Mouse (Mus musculus): ENCODE measurements around the gene Maml2. TPM values are rescaled to one million over a fixed set of nuclear protein-coding genes. Genes with fewer than 3 reads are reported as not detected.

The Maml2 gene
- polyA plus RNA-seq, 1 experiment from 2014 or later: 8.6 TPM

DNA sequence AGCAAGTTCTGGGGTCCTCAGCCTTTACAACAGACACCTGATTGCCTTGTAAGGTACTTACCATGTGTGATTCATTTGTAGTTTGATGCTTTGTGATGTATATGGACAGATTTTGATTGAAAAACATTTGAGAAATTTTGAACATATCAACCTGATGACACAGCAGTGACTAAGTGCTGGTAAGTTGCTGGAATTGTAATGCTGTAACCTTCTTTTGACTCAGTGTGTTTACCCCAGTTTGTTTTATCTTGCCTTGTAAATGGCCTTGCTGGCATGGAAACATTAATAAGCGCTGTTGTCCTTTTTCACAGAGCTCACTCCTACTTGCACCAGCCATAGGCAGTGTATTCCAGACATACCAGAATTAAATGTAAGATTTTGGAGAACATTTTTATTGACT is 163.2 kb downstream of the Maml2 start:
- Histone ChIP-seq H3K4me3 (no peak overlapping the region), H3K27ac (replicated peaks) (no peak overlapping the region), H3K27me3 (ENCODE audit: low read depth, poor library complexity, severe bottlenecking) (no peaks in the 10 kb centered on the region), H3K36me3 (no peaks in the 10 kb centered on the region), H3K9me3 (replicated peaks) (no peaks in the 10 kb centered on the region), H3K4me1 (no peaks in the 10 kb centered on the region)
- no peak for DNase-seq (ENCODE audit: low spot score)
- 93% methylated on average over 1 of the region's 1 CpGs for WGBS

GRCm38 (mm10) chr9:13465358-13466020 is 167.7 kb downstream of the Maml2 start:
- Histone ChIP-seq H3K4me3 (no peak overlapping the region), H3K4me1 (peaks cover 26% of the 10 kb centered on the region), H3K27me3 (ENCODE audit: low read depth, poor library complexity, severe bottlenecking) (no peaks in the 10 kb centered on the region), H3K27ac (replicated peaks) (no peak overlapping the region), H3K36me3 (no peaks in the 10 kb centered on the region), H3K9me3 (replicated peaks) (no peaks in the 10 kb centered on the region)
- DNase-seq (ENCODE audit: low spot score): no peak
- WGBS: 74% methylated on average over 4 of the region's 4 CpGs

GRCm38 (mm10) chr9:13466351-13466750 is 168.6 kb downstream of the Maml2 start:
- Histone ChIP-seq H3K9me3 (replicated peaks) (no peaks in the 10 kb centered on the region), H3K27ac (replicated peaks) (no peak overlapping the region), H3K4me1 (peaks cover 26% of the 10 kb centered on the region), H3K36me3 (no peaks in the 10 kb centered on the region), H3K27me3 (ENCODE audit: low read depth, poor library complexity, severe bottlenecking) (no peaks in the 10 kb centered on the region), H3K4me3 (no peak overlapping the region)
- WGBS: 78% methylated on average over 4 of the region's 4 CpGs
- no peak for DNase-seq (ENCODE audit: low spot score)

DNA sequence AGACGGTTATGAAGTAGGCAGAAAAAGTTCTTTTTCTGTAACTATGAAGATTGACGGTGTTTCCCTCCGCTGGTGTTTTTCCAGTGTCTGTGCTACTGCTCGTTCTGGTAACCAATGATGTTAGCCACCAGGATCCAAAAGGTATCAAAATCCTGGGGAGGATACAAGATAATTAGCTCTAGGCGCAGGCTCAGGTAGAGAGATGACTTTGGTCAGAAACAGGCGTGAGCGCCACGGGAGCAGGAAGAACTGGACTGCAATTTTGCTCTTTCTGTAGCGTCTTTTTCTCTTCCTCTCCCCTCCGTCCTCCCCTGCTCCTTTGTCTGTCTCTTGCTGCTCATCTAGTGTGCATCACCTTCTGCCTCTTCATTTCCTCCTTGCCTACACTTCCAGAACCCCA is 169.1 kb downstream of the Maml2 start:
- no peak overlapping the region for H3K4me3 ChIP-seq
- no peak overlapping the region for H3K27ac ChIP-seq (replicated peaks)

DNA sequence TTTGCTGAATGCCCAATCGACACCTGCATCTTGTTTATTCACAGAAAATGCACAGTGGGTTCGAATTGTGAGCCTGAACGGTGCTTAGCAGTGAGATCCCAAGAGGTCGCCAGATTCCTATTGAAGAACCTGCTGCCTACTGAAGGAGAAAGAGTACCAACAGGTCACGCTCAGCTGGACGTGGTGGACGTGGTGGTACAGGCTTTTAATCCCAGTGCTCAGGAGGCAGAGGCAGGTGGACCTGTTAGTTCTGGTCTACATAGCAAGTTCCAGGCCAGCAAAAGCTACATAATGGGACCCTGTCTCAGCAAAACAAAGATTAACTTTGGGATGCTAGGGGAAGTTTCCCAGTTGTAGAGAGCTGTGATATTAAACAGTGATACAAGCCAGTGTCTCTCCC is 170.0 kb downstream of the Maml2 start:
- Histone ChIP-seq H3K9me3 (replicated peaks) (no peaks in the 10 kb centered on the region), H3K27me3 (ENCODE audit: low read depth, poor library complexity, severe bottlenecking) (no peaks in the 10 kb centered on the region), H3K27ac (replicated peaks) (no peak overlapping the region), H3K4me1 (peaks cover 26% of the 10 kb centered on the region), H3K4me3 (no peak overlapping the region), H3K36me3 (no peaks in the 10 kb centered on the region)
- 71% methylated on average over 7 of the region's 7 CpGs for WGBS
- no peak for DNase-seq (ENCODE audit: low spot score)

More for the DNA sequence above, 169.1 kb downstream of the Maml2 start:
- Histone ChIP-seq H3K27me3 (ENCODE audit: low read depth, poor library complexity, severe bottlenecking) (no peaks in the 10 kb centered on the region), H3K4me1 (peaks cover 26% of the 10 kb centered on the region), H3K9me3 (replicated peaks) (no peaks in the 10 kb centered on the region), H3K36me3 (no peaks in the 10 kb centered on the region)
- WGBS: 91% methylated on average over 10 of the region's 10 CpGs
- DNase-seq (ENCODE audit: low spot score): no peak

DNA sequence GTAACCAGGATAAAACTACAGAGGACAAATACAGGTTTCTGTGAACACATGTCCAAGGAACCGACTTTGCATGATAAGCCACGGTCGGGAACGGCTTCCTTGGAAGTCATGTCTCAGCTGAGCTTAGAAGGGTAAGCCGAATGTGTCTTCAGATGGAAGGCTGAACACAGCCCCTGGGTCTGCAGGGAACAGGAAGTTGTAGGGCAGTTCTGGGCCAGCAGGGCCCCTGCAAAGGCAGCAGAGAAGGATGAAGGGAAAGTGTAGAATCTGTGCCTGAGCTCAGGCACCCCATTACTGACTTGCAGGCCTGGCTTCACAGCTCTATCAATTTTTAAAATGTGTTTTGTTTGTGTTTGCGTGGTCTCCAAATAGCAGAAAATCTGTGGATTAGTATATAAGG is 171.0 kb downstream of the Maml2 start:
- H3K4me3 ChIP-seq: no peak overlapping the region
- H3K27me3 ChIP-seq (ENCODE audit: low read depth, poor library complexity, severe bottlenecking): no peaks in the 10 kb centered on the region
- H3K4me1 ChIP-seq: peaks cover 26% of the 10 kb centered on the region
- no peak overlapping the region for H3K27ac ChIP-seq (replicated peaks)
- 94% methylated on average over 6 of the region's 6 CpGs for WGBS
- no peak for DNase-seq (ENCODE audit: low spot score)
- no peaks in the 10 kb centered on the region for H3K9me3 ChIP-seq (replicated peaks)
- H3K36me3 ChIP-seq: no peaks in the 10 kb centered on the region

DNA sequence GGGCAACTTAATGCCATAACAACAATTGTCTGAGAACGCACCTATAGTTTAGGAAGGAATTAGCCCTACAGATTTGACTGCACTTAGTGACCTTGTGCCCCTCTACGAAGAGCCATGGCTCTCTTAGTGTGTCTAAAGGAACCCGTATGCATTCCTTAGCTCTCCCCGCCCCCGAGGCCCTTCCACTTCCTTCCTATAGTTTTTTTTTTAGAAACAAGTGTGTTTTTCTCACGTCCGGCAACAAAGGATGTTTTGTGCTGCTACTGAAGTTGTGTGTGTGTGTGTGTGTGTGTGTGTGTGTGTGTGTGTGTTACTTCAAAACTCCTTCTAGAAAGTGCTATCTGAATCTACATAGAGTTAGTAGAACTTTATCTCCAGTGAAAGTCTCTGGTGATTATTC is 172.3 kb downstream of the Maml2 start:
- peaks cover 26% of the 10 kb centered on the region for H3K4me1 ChIP-seq
- H3K4me3 ChIP-seq: no peak overlapping the region
- H3K27me3 ChIP-seq (ENCODE audit: low read depth, poor library complexity, severe bottlenecking): no peaks in the 10 kb centered on the region
- 52% methylated on average over 7 of the region's 7 CpGs for WGBS
- no peak for DNase-seq (ENCODE audit: low spot score)
- H3K9me3 ChIP-seq (replicated peaks): no peaks in the 10 kb centered on the region
- H3K27ac ChIP-seq (replicated peaks): no peak overlapping the region
- H3K36me3 ChIP-seq: no peaks in the 10 kb centered on the region

GRCm38 (mm10) chr9:13474951-13475350 is 177.2 kb downstream of the Maml2 start:
- DNase-seq (ENCODE audit: low spot score): no peak
- Histone ChIP-seq H3K36me3 (no peaks in the 10 kb centered on the region), H3K27me3 (ENCODE audit: low read depth, poor library complexity, severe bottlenecking) (no peaks in the 10 kb centered on the region), H3K4me3 (no peak overlapping the region), H3K27ac (replicated peaks) (no peak overlapping the region), H3K4me1 (peaks cover 17% of the 10 kb centered on the region), H3K9me3 (replicated peaks) (no peaks in the 10 kb centered on the region)
- WGBS: 97% methylated on average over 5 of the region's 5 CpGs

- no peak for DNase-seq (ENCODE audit: low spot score)
- 41% methylated on average over 4 of the region's 4 CpGs for WGBS
- Histone ChIP-seq H3K27me3 (ENCODE audit: low read depth, poor library complexity, severe bottlenecking) (no peaks in the 10 kb centered on the region), H3K27ac (replicated peaks) (0 out of 2 replicates have a peak overlapping the region, but pooled peaks have one; percentile 13), H3K4me1 (peaks cover 31% of the 10 kb centered on the region), H3K4me3 (no peak overlapping the region), H3K36me3 (no peaks in the 10 kb centered on the region), H3K9me3 (replicated peaks) (no peaks in the 10 kb centered on the region)
Measured at GRCm38 (mm10) chr9:13479275-13479674, 181.5 kb downstream of the Maml2 start.

DNA sequence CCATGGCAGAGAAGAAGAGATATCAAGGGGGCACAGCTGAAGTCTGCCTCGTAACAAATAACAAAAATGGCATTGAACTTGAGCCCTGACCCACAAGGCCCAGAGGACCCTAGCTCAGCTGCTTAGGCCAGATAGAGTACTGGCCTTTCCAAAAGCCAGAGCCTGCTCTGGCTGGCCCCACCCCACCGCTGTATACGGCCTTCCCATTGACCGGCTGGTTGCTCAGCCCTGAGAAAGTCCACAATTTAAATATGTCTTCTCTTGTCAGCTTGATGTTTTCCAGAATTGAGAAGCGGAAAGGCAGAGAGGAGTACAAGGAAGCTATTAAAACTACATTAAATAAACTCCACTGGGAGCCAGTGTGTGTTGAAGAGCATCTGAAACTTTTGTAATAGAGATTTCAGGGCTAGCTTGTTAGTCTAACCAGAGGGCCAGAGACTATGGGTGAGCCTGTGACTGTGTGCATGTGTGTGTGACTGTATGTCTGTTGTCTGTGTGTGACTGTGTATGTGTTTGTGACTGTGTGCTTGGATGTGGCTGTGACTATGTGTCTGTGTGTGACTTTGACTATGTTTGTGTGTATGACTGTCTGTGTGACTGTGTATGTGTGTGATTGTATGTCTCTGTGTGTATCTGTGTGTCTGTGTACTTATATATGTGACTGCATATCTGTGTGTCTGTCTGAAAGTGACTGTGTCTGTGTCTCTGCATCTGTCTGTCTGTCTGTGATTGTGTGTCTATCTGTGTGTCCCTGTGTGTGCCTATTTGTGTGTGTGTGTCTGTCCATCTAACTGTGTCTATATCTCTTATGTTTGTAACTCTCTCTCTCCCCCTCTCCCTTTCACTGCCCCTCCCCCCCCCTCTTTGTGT is 185.7 kb downstream of the Maml2 start:
- peak overlapping the region; percentile 55 for H3K27ac ChIP-seq (replicated peaks)
- DNase-seq (ENCODE audit: low spot score): no peak
- 82% methylated on average over 5 of the region's 5 CpGs for WGBS

DNA sequence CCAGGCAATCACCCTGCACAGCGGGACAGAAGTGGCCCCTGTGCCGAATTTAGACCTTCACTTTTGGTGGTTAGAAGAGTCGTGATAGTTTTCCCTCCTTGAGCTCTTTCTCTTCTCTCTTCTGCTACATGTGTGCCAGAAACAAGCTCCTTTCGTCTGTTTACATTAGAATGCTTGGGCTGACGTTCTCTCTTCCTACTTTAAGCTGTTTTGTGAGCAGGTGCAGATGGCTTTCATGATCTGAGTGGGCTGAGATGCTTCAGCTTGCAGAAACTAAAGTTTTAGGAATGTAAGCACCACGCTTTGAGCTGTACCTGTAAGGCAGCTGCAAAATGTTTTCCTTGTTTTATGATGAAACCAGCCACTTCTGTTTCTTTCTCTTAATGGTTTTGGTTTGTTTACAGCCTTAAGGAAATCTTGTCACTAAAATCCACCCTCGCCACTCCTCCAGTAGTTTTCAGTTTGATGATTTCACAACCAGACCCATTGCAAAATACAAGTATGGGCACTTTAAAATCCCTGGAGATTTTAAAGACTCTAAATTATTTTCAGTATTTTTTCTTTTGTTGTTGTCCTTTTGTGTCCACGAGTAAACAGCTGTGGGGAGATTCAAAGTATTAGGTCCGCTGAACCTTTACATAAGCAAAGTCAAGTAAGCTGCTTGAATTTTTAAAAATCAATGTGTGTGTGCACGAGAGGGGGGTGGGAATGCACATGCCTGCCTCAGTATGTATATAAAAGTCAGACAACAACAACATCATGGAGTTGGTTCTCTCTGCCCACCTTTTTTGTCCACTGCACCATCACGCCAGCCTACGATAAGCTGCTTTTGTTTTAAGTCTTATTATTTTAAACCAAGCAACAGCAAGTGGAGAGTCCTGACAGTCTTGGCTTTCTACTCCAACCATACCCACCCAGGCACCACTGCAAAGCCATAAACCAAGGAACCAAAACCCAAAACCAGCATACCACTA is 186.8 kb downstream of the Maml2 start:
- no peaks in the 10 kb centered on the region for H3K36me3 ChIP-seq
- H3K4me3 ChIP-seq: no peak overlapping the region
- H3K9me3 ChIP-seq (replicated peaks): no peaks in the 10 kb centered on the region
- no peaks in the 10 kb centered on the region for H3K27me3 ChIP-seq (ENCODE audit: low read depth, poor library complexity, severe bottlenecking)
- H3K4me1 ChIP-seq: peaks cover 34% of the 10 kb centered on the region
- no peak for DNase-seq (ENCODE audit: low spot score)
- WGBS: 65% methylated on average over 12 of the region's 12 CpGs
- peak overlapping the region; percentile 55 for H3K27ac ChIP-seq (replicated peaks)

More for the DNA sequence above, 185.7 kb downstream of the Maml2 start:
- Histone ChIP-seq H3K27me3 (ENCODE audit: low read depth, poor library complexity, severe bottlenecking) (no peaks in the 10 kb centered on the region), H3K36me3 (no peaks in the 10 kb centered on the region), H3K4me1 (peaks cover 44% of the 10 kb centered on the region), H3K9me3 (replicated peaks) (no peaks in the 10 kb centered on the region), H3K4me3 (no peak overlapping the region)

GRCm38 (mm10) chr9:13485914-13486313 is 188.2 kb downstream of the Maml2 start:
- WGBS: 92% methylated on average over 1 of the region's 1 CpGs
- H3K27me3 ChIP-seq (ENCODE audit: low read depth, poor library complexity, severe bottlenecking): no peaks in the 10 kb centered on the region

More at GRCm38 (mm10) chr9:13485914-13486313, 188.2 kb downstream of the Maml2 start:
- no peak overlapping the region for H3K4me3 ChIP-seq
- H3K27ac ChIP-seq (replicated peaks): no peak overlapping the region
- no peak for DNase-seq (ENCODE audit: low spot score)
- no peaks in the 10 kb centered on the region for H3K9me3 ChIP-seq (replicated peaks)
- H3K36me3 ChIP-seq: no peaks in the 10 kb centered on the region
- H3K4me1 ChIP-seq: peaks cover 32% of the 10 kb centered on the region
